Mouse (Mus musculus) fibroblast of lung, adult 2 months (primary cell): ENCODE measurements around the gene Hbp1.

ENCODE experiments used
- DNase-seq: peaks from one replicate; pipeline ENCODE4 v3.0.0-alpha.2; 2011; ENCODE audit warnings: low read depth

Gene Hbp1

DNA sequence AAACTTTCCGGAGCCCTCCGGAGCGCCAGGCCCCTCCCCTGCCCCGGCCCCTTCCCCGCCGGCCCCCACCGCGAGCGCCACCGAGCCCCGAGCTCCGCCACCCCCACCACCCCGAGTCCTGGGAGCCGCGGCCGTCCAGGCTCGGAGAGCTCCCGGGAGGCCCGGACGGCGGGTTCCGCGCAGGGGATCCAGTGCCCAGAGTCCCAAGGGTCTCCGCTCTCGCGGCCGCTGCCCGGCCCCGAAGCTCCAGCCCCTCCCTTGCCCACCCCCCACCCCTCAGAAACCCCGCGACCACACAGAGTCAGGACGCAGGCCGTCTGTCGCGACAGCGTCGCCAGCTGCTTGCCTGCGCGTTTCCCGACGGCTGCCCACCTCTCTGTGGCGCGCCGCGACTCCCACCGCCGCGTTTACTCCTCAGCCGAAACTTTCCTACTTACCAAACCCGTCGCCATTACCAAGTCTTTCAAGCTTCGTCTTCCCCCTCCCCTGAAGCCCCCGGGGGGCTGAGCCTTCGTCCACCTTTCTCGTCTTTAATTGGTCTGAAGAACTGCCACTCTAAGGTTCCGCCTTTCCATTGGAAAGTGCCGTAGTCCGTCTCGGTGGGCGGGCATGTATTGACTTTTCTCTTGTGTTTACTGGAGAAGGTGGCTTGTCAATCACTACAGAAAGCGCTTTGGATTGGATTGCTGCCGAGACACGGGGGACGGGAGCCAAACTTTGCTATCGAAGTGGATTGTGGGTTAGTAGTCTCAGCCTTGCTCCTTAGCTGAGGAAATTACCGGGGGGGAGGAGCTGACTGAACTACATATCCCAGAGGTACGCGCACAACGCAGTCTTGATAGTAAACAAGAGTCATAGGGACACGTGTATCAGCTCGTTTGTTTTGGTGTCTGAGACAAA lies at the start of gene Hbp1:
Gene Hbp1 (minus strand): TSS at position 777 of the 900 bp plus-strand sequence.
- peak; percentile 100 for DNase-seq

DNA sequence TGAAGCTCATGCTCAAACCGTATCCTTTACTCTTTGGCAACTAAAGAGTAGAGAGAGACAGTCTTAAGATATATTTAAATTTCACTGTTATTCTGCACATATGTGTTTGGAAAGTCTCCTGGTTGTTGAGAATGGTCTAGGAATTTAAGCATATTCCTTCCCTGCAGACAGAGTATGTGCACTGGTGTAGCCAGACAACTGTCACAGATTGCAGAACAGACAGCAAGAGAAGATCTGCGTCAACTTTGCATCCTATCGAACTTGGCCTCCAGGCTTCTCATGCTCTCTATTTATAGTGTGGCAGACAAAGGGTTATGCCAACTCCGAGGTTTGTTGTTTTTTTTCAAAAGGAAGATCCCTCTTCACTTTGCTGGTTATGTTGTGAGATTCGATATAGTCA lies 48.4 kb upstream of the Hbp1 start:
- no peak for DNase-seq

DNA sequence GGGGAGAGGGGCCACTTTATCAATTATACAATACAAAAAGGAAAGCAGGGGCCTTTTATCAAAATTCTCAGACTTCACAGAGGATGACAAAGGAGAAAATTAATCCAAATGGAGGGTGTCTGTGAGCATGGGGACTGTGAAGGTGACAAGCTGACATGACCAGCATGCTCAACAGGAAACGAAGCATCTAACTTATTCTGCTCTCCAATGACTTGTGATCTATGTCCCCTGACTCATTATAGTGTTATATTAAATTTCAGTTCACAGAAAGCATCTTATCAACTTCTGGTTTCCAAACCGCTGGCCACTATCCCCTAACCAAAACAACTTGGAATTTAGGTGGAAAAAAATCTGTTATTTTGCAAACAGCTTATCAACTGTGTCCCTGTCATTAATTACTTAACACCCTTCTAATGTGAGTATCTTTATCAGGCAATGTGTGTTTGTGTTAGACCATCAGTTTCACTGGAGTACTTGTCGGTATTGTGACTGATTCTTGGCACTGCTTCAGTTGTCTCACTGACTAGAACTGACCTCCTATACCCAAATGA lies 47.1 kb upstream of the Hbp1 start:
- DNase-seq = no peak

DNA sequence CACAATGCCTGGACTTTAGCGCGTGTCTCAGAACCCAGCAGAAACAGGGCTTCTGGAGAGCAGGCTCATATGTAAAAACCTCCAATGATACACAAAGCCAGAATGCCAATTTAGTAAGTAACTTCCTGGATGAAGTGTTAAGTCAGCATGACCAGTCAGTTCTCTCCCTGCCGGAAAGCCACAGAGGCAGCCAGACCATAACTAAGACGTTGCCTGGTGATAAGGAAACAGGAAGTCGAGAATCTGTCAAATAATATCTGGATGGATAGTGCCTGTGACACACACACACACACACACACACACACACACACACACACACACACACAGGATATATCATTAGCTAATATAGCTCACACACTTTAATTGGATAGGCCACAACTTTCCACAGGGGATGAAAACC lies 46.5 kb upstream of the Hbp1 start:
- peak; percentile 52 for DNase-seq

DNA sequence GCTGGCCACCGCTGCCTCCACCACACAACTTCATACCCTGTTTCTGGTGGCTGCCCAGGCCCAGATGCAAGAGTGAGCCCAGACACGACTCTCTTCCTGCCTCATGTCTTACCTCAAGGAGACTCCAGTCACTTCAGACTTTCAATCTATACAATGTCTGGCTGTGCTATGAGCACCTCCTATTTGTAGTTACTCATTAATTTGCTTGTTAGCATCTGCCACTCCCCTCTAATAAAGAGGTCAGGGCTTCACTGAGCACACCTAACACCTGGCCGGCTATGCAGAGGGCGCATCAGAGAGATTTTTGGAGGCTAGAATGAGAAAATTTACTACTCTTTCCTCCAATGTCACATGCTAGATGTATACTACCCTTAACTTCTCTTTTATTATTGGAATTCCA lies 40.2 kb upstream of the Hbp1 start:
- DNase-seq = no peak

DNA sequence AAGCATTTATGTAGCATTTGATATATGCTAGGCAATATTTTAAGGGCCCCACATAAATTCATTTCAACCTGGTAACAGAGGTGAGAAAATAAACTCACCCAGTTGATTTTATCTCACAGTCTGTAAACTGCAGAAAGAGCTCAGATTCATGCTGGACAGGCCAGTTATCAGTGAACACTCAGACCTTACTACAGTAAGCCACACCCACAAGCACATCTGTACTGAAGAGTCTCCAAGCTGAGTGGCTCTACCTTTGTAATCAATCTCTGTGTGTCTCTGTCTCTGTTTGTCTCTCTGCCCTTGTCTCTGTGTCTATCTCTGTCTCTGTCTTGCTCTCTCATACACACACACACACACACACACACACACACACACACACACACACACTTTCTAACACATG lies 39.4 kb upstream of the Hbp1 start:
- DNase-seq = no peak

DNA sequence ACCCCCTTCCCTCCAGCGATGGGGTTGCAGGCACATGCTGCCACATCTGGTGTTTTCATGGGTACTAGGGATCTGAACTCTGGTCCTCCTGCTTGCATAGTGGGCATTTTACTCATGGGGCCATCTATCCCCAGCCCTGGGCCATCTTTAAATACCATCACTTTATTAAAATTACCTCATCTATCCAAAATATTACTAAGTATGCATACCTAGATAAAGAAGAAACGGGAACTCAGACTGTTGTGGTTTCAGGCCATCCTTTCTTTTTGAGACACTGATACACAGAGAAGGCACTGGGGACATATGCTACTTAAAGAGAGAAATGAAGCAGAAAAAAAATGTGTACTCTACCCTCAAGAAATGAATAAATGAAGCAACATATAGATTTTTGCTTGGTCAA lies 36.1 kb upstream of the Hbp1 start:
- no peak for DNase-seq

DNA sequence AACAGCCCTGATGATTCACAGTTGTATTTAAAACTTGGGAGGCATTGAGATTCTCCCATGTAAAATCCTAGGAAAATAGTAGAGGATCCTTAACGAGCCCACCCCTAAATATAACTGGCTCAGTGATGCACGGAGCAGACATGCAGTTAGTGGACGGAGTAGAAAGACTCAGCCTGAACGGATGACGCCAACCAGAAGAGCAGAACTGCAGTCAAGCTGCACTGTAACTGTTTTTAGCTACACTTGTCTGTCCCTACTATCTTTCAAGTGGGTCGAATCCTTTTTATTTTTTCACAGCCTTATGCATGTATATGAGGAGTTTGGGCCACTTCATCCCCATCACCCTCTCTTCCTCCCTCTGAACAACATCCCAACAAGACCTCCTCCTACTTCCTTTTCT lies 35.4 kb upstream of the Hbp1 start:
- DNase-seq = no peak

DNA sequence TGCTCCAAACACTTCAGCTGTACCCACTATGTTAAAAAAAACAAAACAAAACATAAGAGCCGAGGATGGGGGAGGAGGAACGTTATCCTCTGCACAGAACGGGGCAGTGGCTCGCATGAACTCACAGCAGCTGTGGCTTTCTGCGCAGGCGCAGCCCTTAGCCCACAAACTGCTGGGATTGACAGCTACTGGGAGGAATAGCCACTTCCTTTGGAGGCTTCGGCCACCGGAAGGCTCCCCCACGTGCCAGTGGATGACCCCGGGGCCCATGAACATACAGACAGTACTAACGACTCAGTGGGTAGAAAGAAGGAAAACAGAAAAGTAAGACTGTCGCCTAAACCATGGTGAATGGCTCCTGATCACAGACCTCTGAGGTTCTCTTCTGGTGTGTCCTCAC lies 34.3 kb upstream of the Hbp1 start:
- DNase-seq = no peak

DNA sequence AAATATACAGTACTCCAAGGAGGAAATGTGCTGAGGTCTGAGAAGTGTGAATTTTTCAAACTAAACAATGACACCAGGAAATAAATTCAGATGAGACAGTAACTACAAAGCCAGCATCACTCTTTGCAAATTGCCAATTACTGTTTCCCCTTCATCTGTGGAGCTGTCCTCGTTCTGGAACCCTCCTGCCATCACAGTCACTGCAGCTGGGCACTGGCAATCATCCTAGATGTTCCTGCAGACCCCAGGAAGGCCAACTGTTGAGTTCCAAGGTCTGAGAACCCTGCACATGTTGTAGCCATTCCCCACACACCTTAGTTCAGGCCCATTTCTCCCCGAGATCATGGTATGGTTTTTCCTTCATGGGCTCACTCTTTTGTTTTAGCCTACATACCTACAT lies 33.9 kb upstream of the Hbp1 start:
- DNase-seq = no peak

DNA sequence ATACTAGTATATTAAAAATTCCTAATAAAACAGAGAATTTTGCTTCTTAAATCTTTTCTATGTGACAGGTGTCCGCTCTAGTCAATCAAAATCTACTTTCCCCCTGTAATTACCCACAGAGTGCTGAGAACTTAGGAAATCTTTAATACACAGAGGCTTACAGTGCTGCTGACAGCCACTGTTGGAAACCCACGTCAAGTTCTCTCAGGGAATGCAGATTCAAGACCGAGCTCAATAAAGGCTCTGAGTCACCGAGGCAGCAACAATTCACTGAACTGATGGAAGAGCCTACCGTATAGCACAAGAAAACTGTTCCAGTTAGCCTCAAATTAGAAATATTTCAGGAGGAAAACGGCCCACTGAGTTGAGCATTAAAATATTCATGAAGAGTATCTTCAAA lies 33.4 kb upstream of the Hbp1 start:
- no peak for DNase-seq

DNA sequence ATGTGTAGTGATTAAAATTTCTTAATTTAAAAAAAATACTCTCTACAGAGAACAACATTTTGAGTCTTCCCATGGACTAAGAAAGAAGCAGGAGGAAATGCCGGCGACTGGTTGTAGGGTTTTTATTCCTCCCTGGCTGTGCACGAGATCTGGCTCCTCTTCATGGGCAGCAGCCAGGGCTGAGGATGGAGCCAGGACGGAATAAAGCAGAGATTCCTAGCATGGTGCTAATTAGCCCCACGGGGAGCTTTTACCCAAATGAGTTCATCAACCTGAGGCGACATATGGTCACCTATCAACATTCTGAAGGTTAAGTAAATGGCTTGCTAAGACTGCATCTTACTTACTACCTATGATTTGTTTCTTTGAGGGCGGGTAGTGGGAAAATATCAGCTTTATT lies 32.9 kb upstream of the Hbp1 start:
- no peak for DNase-seq

DNA sequence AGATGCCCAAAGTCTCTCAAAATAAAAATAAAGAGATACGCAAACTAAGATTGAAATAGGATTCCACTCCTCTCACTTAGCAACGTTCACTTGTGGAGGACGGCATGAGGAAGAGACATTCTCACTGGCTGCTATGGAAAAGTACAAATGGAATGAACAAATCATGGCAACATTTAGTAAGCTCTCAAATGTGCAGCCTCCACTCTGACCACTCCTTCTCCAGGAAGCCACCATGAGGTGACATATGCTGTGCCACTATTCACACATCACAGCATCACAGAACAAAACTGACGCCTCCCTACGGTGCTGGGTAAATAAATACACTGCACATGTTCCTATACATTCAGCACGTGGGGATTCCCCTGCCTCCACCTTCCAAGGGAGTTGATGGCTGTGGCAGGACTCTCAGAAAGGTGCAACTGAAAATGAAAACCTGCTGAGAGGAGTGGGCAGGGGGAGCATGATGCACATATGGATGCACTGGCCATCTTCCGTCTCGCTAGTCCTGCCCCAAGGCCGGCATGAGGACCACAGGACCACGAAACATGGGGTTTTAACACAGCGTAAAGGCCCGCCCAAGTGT lies 27.4 kb upstream of the Hbp1 start:
- DNase-seq = no peak

DNA sequence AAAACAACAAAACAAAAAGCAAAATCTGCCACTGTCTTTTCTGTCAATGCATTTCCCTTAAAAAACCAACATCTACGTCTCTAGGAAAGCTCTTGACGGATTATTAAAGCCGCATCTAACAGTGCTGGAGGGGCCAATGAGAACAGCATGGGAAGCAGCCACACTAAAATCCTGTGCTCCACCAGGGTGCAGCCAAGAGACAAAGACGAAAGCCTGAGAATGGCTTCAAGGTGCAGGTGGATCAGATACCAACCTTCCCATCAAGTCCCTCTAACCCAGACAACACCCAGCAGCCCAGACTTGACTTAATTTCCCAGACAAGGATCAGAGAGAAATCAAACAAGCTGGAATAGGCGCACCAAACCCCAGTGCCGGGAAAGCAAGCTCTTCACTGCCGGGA lies 26.2 kb upstream of the Hbp1 start:
- no peak for DNase-seq

DNA sequence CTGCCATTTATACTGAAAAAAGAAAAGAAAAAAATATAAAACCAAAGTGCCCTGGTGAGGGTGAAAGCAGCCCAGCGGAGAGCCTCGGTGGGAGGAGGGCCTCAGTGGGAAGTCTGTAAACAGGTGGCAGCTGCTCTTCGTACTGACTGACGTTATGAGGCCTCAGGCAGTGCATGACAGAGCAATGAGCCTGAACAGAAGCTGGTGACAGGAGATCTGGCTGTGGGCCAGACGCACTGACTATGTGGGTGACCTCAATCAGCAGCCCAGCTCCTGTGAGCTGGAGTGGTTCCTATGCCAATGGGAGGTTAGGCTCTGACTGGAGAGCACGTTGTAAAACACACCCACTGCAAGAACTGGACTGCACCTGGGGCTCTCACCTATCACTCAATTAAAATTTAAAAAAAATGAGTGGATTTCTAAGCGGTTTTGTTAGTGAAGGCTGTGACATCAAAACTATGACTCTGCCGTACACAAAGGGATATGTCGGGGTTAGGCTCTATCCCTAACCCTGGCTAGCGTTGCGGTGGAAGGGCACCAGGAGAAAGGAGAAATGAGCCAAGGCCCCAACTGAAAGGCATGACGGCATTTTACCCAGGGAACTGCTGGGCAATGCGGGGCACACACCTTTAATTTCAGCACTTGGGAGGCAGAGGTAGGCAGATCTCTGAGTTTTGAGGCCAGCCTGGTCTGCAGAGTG lies 23.3 kb upstream of the Hbp1 start:
- DNase-seq = no peak

DNA sequence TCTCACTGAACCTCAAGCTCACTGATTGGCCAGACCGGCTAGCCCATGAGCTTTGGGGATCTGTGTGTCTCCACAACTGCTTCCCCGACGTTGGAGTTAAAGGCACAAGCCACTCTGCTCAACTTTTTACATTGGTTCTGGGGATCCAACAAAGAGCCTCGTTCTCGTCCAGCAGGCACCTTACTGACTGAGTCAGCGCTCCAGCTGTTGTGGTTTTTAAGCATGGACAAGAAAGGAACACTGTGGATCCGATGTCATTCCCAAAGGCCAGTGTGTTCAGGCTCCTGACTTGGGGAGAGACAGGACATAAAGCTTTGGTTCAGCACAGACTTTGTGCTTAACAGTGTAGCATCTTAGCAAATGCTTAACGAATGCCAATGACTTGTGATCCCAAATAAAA lies 21.2 kb upstream of the Hbp1 start:
- no peak for DNase-seq

DNA sequence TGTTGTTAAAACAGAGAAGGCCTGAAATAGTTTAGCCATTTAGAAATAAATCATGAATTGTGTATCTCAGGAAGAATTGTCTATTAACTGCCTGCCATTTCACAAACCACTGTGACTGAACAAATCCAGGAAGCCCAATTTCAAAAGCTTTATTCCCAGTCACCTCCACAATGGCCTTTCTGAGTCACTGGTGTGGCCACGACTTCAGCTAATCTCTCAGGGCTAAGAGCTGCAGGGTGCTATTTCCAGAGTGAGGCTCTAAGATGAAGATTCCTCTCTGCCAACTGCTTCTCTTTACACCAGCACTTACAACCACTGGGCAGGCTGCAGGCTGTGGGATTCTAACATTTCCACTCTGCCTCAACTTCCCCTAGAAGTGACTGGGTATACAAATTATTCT lies 18.8 kb upstream of the Hbp1 start:
- no peak for DNase-seq

DNA sequence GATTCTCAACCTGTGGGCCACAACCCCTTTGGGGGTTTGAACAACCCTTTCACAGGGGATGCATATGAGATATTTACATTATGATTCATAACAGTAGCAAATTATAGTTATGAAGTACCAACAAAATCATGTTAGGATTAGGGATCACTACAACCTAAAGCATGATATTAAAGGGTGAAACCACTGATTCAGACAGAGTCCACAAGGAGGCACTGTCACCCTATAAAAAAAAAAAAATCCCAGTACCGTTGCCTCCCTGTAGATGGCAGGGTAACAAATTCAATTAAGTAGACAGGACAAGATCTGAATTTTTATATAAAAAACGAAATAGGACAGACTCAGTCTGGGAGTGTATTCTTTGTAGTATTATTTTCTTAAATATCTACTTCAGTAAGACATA lies 17.2 kb upstream of the Hbp1 start:
- DNase-seq = peak; percentile 41

DNA sequence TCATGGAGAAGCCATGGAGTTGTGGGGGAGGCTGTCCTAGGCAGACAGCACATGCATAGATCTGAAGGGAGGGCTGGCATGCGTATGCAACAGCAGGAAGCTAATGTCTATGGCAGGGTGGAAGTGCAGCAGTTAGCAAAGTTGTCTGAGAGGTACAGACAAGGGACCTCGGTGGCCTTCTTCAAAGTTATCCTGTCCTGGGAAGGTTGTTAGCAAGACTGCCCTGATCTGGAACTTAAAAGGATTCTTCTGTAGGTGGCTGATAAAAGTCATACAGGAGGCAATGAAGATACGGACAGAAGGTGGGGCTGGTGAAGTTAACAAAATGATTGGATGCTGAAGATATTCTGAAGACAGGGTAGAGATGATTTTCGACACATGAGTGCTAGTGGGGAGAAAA lies 16.1 kb upstream of the Hbp1 start:
- no peak for DNase-seq

DNA sequence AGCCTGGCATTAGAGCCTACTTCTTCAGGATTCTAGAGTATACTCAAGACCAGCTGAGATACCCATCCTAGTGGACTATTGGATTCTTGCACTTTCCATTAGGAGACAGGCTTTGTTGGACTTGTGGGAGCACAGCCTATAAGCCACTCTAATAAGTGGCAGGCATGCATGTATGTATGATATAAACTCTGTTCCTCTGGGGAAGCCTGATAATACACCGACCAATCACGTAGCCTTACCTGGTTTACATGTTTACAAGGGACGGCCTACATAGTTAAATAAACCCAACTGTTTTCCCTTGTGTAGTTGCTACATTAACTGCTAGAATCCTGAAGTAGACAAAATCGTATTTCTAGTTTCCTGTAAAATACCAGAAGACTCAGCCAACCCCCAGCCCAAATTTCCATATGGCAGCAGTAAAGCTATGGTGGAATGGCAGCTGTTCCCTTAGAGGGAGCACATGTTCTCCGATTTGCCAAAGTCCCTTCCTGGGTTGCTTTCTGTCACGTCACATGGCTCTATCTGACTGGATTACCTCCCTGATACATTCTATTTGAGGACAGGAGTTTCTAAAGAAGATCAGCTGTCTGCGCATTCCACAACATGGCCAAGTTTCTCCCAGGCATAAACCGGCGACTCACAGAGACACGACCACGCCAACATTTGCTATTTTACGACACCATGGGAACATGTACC lies 15.3 kb upstream of the Hbp1 start:
- no peak for DNase-seq

DNA sequence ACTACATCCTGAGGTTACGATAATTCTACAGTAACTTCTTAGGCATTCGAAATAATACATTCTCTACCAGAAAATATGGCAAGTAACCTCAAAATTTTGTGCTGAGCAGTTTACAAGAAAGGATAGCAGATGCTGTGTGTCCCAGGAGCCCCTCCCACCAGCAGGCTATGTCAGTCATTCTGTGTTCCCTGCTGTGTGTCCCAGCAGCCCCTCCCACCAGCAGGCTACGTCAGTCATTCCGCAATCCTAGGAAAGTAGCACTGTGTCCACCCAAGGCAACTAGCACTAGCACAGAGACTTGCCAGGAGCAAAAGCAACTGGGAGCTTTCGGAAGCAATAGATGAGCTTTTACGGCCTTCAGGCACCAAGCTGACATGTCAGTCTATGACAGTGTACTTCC lies 13.7 kb upstream of the Hbp1 start:
- DNase-seq = no peak

DNA sequence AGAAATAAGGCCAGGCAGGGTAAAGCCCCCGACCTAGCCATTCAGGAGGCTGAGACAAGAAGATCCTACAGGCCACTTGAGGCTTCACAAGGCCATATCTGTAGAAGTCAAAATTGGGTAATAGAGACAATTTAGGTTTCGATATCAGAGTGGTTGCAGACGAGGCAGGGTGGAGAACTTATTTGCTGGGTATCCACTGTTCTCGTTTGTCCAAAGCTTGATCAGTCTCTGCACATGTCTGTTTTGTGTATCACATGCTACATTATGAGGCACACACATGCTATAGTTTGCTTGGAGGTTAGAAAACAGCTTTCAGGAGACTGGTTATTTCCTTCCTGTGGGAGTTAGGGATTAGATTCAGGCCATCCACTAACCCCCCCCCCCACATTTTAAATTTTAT lies 5.5 kb upstream of the Hbp1 start:
- DNase-seq = no peak
